Mouse (Mus musculus) T-cell, adult 2 months (primary cell): ENCODE results near the gene Hrh2.

ENCODE experiments used
- DNase-seq: peaks from one replicate; pipeline ENCODE4 v3.0.0; 2022; ENCODE audit warnings: low spot score

Gene Hrh2

GRCm38 (mm10) chr13:54266472-54266871 is 74.5 kb downstream of the Hrh2 start:
- no peak for DNase-seq

DNA sequence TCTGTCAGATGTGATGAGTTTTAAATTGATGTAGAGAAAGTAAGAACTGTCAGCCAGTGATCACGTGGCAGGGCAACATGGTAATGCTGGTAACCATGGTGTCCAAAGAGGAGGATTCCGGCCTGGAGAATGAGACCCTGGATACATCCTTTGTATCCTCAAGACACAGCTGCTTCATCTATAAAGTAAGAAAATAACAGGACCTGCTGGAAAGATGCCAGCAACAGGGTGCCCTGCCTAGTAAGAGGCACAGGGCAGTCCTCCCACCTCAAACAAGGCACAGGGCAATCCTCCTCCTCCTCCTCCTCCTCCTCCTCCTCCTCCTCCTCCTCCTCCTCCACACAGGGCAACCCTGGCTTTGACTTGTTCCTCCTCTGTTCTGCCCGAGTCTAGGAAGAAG is 77.2 kb downstream of the Hrh2 start:
- no peak for DNase-seq

- no peak for DNase-seq
These were observed 77.7 kb downstream of the Hrh2 start for GRCm38 (mm10) chr13:54269628-54270027.

DNA sequence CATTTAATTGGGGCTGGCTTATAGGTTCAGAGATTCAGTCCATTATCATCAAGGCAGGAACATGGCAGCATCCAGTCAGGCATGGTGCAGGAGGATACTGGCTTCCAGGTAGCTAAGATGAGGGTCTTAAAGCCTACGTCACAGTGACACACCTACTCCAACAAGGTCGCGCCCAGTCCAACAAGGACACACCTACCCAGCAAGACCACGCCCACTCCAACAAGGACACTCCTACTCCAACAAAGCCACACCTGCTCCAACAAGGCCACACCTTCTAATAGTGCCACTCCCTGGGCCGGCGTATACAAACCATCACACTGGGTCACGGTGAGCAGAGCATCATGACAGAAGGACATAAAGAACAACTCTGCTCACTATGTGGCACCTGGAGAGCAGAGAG is 80.1 kb downstream of the Hrh2 start:
- DNase-seq: no peak

DNA sequence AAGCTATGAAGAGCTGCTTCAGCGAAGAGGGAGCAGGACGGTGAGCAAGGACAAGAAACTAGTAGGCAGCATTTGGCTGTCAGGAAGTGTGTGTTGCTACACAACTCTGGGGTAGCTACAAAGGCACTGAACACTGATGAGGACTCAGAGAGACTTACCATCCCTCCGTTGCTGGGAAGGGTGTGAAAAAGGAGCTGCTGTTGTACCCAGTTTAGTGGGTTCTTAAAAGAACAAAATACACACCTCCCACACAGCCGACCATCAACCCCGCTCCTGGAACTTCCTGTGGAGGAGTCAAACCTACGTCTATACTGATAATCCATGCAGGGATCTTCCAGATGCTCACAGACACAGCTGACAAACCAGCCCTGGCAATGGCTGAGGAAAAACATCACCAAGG is 85.5 kb downstream of the Hrh2 start:
- DNase-seq: no peak

DNA sequence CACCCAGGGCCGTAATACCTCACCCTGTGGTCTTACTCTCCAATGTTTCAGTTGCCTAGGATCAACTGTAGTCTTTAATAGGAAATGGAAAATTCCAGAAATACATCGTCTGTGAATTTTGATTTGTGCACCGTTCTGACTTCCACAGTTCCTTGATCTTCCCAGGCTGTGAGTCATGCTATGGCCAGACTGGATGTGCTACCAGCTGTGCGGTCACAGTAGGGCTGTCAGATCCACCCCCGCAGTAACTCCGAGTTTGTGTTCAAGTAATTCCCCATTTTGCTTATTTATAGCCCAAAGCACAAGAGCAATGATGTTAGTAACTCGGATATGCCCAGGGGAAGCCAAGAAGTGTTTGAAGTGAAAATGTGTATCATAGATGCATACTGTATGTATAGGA is 88.4 kb downstream of the Hrh2 start:
- DNase-seq: no peak

GRCm38 (mm10) chr13:54281149-54281548 is 89.2 kb downstream of the Hrh2 start:
- DNase-seq: no peak

DNA sequence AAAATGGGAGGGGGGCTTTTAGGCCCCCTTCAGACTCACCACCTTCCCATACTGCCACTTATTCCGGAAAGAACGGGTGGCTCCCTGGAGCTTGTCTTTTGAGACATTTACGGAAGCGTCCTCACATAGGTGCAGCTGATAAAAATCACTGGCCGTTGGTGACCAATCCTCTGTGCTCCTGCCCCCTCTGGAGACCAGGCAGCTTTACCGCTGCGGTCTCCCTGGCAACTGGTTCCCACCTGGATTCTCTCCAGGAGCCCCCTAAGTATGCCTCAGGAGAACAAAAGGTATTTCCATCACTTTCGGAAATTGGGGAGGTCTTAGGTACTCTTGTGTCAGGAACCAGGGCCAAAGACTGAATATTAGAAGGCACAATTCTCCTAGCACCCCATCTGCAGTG is 89.7 kb downstream of the Hrh2 start:
- no peak for DNase-seq

- DNase-seq: no peak
These were observed 90.4 kb downstream of the Hrh2 start for GRCm38 (mm10) chr13:54282149-54282860.

GRCm38 (mm10) chr13:54282861-54283206 is 90.9 kb downstream of the Hrh2 start:
- no peak for DNase-seq
